Mouse (Mus musculus): Measurements from ENCODE around the gene Cckbr.

Gene Cckbr

DNA sequence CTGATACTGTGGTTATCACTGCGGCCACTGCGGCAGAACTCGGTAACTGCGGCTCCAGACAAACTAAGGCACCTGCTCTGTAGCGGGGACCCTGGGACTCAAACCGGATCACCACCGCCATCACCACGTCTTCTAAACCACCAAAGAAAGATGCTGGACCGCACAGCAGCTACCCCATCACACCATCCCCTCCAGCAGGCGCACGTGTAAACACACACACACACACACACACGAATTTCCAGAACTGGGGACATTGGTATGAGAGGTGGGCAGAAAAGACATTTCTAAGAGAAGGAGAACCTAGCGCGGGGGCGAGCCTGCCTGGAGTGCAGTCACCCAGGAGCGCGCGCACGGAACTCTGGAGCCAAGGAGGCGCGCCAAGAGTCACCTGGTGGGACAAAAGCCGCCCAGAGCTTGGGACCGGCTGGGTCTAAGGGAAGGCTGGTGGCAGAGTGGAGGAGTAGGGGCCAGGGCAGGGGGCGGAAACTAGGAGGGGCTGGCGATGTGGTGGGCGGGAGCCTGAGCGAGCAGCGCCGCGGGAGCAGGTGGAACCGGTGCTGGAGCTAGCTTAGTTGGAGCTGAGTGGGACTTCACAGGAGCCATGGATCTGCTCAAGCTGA, at the start of gene Cckbr:
Gene Cckbr, plus strand, starts transcription at position 308 of the 620 bp plus-strand sequence.
- no peak for DNase-seq (ENCODE audit: low spot score in 2 of 2)

DNA sequence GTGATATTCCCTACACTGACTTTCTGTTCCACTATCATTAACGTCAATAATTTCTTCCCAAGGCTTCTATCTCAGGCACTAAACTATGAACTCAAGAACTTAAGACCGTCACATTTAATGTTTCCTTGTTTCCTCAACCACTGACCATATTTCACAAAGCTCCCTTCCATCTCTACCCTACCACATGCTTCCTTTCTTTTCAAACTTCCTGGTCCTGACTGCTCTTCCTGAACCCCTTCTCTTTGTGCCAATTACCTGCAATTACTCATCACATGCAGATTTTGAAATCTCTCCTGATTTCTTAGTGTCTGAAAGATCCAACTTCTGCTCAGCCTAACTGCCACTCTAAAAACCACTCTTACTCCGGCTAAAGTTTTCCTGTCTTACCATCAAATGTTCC, 45.2 kb upstream of the Cckbr start:
- no peak for DNase-seq (ENCODE audit: low spot score in 2 of 2)

DNA sequence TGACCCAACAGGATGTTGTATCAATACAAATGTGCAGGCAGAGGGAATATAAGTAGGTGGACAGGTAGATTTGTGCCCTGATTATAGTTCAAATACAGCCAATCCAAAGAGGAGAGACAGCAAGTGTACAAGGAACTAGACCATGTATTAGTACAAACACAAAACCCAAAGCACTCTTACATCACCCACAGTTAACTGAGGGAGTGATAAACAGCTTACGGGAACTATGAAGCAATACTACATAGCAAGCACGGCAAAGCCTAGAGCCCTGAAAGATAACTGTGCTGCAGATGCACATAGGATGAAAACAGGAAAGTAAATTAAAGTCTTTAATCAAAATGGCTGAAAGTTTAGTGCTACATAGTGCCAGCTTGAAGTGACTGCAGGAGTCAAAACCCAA, 37.8 kb upstream of the Cckbr start:
- DNase-seq (ENCODE audit: low spot score in 2 of 2): no peak

DNA sequence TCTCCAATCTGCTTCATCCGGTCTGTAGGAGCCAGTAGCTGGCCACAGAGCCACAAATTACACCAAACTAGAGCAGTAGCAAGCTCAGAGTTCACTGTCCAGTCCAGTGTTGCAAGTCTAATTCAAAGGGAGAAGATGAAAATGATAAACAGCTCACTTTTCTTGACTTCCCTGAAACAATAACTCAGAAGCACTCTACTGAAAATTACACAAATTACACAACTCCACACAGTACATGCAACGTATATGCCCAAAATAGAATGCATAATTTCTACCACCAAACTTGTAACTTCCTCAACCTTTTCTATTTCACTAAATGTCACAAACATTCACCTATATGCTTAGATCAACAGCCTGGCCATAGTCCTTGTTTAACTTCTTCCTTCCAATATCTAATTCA, 35.3 kb upstream of the Cckbr start:
- DNase-seq (ENCODE audit: low spot score in 2 of 2): no peak

DNA sequence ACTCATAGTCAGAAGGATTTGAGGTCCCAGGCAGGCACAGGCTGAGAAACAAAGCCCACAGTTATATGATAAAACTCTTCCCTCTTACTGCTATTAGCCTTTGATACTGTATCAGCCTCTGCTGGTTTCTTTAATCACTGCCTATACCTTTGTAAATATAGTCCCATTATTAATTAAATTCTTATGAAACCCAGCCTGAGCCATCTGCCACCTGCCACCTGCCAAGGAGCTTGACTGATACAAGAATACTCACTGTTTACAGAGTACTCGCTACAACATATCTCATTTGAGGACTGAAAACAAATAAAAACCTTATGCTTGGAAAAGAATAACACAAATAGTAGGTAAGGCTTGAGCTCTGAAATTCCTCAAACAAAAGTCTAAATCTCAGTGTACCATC, 30.9 kb upstream of the Cckbr start:
- DNase-seq (ENCODE audit: low spot score in 2 of 2): no peak

DNA sequence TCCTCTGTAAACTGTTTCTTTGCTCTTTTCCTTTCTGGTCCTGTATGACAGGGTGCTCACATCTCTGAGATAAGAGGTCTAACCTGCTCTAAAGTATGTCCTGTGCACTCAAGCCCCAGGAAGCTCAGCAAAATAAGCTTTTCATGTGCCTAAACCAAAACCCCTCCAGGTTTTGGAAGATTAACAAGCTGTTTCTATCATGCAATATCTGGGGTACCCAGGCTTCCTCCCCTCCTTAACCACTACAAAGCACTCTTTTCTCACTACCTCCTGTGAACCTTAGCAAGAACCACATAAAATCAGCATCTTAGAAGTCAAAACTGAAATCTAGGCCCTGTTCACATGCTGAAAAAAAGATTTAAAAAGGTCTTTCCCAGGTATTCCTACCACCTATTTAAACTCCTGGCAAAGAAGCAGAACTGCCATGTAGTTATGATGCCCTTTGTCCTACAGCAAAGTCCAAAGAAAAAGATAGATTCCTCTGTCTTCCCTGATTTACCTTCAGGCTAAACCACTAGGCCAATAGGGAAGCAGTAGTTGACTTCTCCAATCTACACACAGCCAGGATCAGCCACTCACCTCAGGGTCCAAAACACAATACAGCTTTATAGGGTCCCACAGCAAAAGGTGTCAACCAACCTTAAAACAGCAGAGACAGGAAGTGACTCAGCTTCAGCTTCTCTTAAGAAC, 30.3 kb upstream of the Cckbr start:
- DNase-seq (ENCODE audit: low spot score in 2 of 2): no peak

DNA sequence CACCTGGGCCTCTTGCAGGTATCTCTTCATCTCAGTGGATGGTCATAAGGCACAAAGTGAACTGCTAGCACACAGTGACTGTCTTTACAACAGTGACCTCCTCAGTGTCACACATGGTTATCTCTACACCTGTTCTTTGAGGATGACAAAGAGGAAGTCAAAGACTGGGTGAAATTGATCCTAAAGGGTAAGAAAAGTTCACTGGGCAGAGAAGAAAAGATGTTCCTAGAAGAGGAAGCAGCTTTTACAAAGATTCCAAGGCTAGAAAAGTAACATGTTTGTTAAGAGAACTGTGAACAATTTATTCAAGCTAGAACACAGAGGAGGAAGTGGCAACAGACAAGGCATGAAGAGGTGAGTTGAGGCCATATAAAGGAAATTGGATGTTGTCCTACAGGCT, 29.4 kb upstream of the Cckbr start:
- no peak for DNase-seq (ENCODE audit: low spot score in 2 of 2)

DNA sequence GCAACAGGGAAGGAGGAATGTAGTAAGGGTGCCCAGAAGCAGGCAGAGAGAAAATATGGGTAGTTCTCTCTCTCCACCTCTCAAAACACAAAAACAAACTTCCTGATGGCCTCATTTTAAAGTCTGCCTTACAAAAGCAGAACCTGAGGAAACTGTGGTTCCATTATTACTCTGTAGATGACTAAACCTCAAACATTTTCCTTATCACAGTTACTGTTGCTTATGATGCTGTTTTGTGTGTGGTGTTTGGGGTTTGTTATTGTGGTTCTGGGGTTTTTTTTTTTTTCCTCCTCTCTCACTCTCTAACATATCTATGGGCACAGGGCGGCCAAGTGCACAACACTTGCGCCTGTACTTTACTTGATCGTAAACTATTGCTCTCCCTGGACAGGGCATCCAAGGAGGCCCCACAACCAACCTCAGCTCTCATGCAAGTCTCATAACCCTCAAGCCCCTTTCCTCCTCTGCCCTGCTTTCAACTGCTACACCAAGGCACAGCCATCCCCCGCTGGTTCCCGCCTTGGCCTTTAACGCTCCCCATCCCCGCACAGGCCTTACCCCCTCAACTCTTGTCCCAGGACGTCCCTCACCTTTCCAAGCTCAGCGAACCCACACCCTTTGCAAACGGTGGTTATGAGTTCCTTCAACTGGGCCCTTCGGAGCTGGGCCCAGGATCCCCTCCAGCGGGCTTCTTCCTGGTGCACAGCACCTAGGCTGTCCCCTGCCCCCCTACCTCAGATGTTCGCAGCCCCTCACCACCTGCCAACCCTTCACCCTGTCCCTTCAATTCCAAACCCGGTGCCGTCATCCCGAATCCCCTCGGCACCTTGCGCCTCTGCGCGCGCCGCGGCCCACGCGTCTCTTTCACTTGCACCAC, 26.2 kb upstream of the Cckbr start:
- no peak for DNase-seq (ENCODE audit: low spot score in 2 of 2)

DNA sequence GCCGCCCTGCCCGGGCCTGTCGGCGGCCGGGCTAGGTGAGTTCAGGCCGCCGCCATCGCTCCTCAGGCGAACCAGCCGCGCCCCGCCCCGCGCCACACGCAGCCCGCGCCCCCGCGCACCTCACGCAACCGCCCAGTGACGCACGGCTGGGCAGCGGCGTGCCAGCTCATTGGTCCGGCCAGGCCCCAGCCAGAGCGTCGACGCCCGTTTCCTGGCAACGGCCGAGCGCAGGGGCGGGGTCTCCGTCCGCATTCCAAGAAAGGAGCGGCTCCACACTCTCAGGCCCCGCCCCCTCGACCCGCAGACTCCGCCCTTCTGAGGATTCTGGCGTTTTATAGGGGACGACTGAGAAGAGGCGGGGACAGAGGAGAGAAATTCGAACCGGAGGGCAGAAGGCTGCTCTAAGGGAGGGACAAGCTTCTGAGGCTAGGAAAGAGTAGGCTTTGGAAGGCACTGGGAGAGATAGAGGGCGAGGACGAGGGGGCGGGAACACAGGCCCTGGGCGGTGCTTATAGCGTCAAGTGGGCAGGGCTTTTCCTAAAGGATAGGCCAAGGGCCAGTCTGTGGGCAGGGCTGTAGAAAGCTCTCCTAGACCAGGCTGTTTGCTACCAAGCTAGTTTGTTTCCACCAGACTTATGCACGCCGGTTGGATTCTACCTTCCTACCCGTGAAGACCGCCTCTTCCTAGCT, 25.5 kb upstream of the Cckbr start, which contains the start of gene Fam160a2:
Gene Fam160a2, minus strand, starts transcription at position 120 of the 690 bp plus-strand sequence.
- peak; percentile 98 to 100 for DNase-seq (ENCODE audit: low spot score in 2 of 2)

DNA sequence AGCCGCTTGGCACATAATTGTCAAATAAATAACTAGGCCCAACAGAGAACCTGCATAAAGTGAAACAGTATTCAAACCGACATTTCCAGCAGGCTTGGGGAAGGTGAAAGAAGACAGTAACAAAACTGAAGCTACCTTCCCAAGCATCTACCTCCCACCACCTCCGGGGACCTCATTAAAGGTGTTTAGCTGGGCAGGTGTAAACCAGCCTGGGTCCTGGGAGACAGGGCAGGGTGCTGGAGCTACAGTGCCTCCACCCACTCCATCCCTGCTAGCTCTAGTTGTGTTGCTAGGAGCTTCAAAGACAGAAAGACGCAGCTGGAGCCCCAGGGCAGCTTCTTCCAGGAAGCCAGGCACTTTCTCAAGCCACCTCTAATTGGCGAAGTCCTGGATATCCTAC, 21.3 kb upstream of the Cckbr start, which contains the start of gene Cnga4:
Gene Cnga4, plus strand, starts transcription at position 301 of the 400 bp plus-strand sequence.
- DNase-seq (ENCODE audit: low spot score in 2 of 2): no peak

DNA sequence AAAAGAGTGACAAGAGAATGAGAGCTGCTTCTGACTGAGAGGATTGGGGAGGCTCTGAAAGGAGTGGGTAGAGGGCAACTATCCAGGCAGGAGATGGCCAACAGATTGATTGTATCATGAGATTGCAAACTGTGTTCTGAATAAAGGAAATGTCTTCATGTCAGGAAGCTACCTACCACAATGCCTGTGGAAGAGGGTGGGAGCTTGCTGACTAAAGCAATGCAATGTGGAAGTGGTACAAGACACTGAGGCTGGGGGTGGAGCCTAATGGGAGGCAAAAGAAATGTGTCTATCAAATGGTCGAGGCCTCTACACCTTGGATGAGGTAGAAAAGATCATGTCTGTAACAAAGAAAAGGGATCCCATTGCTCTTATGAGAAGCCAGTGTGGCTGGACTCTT, 19.2 kb upstream of the Cckbr start:
- DNase-seq (ENCODE audit: low spot score in 2 of 2): no peak

DNA sequence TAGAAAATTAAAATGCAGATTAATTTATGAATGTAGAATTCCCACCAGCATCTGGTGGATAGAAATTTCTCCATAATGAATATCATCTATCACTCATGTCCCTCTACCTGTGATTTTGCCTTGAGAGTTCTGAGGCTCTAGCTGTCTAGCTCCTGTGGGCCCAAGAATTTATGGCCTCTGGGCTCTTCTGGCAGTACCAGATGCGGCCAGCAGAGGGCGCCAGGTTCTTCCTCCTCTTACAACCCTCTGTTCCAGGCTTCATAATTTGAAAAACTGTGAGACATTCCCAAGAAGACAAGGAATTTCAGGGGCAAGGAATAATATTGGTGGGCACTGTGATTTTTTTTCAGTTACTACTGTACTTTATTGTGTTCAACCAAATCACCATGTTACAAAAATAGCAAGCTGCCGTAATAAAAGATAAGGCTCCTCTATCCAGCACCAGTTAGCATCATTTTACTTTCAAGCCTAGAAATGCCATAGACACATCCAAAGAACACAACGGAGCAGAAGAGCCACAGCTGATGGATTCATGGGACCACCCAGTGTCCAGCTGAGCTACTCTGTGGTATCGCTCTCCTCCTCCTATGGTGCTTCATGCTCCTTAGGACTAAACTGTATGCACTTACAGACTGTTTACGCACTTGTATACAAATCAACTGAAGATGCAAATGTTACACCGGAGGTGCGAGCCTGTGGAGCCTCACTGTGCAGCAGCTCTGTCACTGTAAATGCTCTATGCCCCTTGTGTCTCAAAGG, 13.5 kb upstream of the Cckbr start:
- peak; percentile 31 to 74 for DNase-seq (ENCODE audit: low spot score in 2 of 2)

DNA sequence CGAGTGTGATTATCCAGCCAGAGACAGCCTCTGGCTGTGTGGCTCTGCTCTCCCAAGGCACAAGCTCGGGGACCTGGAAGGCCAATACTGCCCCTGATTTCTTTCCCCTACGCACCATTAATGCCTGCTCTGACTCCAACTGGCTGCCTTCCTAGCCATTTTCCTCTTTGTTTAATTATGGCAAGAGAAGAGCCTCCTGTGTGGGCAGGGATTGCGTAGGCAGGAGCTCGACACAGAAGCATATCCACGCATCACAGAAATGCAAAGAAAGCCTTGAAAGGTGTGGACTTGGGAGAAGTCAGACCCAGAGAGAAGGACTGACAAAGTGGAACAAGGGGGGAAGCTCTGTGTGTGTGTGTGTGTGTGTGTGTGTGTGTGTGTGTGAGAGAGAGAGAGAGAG, 11.1 kb upstream of the Cckbr start:
- no peak for DNase-seq (ENCODE audit: low spot score in 2 of 2)

DNA sequence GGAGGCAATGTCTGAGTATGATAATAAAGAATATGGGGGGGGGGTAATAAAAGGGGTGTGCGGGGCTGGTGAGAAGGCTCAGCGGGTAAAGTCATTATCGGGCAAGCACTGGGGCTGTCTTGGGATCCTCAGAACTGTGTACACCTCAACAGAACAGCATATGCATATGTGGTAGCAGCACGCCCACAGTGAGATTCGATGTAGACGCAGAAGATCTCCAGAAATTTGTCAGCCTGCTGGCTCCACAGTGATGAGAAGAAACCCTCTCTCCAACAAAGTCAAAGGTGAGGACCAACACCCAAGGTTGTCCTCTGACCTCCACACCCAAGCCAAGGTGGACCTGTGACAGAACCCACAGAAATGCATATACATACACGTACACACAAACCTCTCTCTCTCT, 9.0 kb upstream of the Cckbr start:
- no peak for DNase-seq (ENCODE audit: low spot score in 2 of 2)

DNA sequence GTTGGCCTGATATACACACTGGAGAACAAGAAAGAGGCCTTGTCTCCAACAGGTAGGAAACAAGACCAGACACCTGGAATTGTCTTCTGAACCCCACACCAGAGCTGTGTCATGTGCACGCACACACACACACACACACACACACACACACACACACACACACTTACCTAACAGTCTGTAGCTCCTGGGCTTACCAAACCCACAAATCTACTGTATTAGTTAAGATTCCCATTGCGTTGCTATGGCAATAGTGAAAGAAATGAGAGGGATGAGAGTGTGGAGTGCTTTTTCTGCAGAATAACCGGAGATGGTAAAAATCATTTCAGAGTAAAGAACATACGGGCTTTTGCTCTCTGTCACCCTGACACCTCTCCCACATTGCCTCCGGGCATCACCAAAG, 7.4 kb upstream of the Cckbr start:
- DNase-seq (ENCODE audit: low spot score in 2 of 2): no peak

DNA sequence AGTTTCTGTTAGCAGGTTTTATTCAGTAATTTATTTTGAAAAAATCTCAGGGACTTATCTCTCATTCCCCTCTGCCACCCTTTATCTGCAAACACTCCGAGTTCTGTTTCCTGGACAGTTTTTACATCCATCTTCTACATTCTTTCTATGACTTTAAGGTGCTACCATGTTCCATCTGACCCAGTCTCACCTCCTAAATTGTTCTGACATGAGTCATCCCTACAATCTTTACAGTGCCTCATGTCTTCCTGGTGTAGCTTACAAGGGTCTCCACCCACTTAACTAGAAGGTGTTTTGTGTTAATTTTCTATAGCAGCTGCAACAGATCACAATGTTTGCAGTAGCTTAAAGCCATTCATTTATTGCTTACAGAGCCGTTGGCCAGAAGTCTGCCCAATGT, 4.6 kb upstream of the Cckbr start:
- no peak for DNase-seq (ENCODE audit: low spot score in 2 of 2)

DNA sequence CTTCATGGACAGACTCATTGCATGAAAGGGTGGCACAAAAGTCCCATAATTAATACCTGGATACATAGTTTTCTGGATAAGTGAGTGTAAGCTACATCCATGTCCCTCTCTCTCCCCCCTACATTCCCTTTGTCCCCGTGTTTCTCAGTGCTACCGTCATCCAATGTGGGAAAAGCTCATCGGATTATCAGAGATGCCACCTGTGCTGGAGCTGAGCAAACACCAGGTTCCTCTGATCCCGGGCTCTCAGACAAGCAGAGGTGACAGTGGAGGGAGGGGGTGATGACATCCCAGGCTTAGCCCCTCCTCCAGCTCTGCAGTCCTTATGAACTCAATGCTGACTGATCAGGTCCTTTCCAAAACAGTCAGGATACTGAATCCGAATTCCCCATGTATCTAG, 1.2 kb upstream of the Cckbr start:
- no peak for DNase-seq (ENCODE audit: low spot score in 2 of 2)

DNA sequence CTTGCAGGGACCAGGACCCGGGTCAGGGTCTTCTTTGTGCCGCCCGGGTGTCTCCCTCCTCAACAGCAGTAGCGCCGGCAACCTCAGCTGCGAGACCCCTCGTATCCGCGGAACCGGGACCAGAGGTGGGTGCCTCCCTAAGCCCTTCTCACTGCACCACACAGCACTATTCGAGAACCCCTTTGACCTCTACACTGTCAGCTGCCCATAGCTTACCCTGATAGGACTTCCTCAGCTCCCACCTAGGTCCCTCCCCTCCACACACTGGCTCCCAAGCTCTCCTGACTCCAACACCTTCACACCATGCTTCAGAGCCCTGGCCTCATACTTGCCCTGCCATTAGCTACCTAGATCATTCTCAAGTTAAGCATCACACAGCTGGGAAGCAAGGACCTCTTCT, 520 bp downstream of the Cckbr start:
- DNase-seq (ENCODE audit: low spot score in 2 of 2): no peak

DNA sequence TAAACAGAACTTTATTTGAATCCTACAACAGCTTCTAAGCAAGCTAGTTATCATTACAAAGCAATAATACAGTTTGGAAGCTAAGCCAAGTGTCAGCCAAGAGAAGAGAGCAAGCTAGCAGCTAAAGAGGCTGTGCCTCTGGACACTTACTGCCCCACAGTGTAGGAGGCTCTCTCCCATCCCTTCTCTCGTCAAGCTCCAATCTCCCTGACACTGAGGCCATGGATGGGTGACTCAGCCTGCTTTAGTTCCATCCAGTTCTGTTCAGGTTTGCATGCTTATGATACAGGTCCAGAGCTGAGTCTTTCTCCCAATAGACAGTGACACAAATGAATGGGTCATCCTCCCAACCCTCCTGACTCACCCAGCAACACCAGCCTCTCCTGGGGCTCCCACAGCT, 6.5 kb downstream of the Cckbr start:
- no peak for DNase-seq (ENCODE audit: low spot score in 2 of 2)

DNA sequence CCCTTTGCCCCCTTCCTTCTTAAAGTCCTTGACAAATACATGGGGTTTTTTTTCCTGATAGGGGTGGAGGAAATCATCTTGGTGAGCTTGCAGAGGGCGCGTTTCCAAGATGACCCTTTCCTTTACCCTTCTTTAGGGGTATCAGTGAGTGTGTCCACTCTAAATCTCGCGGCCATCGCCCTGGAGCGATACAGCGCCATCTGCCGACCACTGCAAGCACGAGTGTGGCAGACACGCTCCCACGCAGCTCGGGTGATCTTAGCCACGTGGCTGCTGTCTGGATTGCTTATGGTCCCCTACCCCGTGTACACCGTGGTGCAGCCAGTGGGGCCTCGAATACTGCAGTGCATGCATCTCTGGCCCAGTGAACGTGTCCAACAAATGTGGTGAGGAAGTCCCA, 8.3 kb downstream of the Cckbr start:
- DNase-seq (ENCODE audit: low spot score in 2 of 2): no peak

DNA sequence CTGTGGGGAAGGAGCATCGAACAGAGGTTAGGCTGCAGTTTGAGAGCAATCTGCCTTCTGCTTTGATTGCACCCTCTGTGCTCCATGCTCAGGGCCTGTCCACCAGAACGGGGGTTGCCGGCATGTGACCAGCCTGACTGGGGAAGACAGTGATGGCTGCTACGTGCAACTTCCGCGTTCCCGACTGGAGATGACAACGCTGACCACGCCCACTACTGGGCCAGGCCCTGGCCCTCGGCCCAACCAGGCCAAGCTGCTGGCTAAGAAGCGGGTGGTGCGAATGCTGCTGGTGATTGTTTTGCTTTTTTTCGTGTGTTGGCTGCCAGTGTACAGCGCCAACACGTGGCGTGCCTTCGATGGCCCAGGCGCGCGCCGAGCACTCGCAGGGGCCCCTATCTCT, 9.3 kb downstream of the Cckbr start:
- DNase-seq (ENCODE audit: low spot score in 2 of 2): no peak

Data from urinary bladder, adult 18-20 months (tissue).